Comparison of ENCODE assay signal across 8 mouse cellular contexts in genomic region chr2:127269491-127270299, GRCm38 (mm10). TPM values are rescaled to one million over a fixed set of nuclear protein-coding genes. Genes with fewer than 3 reads are reported as not detected.
DNase-seq lines count a peak whose midpoint lies in the region; ATAC-seq and TF ChIP-seq lines count a peak whose summit lies in the region.

Gene Stard7 (plus strand): TSS chr2:127270218.

- H3K4me2 ChIP-seq in forebrain, postnatal 0 days (ENCODE audit: low read depth), result peak within 1 kb of the TSS; percentile 73
- peak within 1 kb of the TSS; percentile 74 for H3K4me2 ChIP-seq in lung, embryonic 15.5 days

- TF ChIP-seq CTCF in MEL (IDR thresholded peaks at IDR 0.05 in 2 of 3, conservative IDR thresholded peaks at IDR 0.05 in 1 of 3; ENCODE audit: control insufficient read depth in 1 of 3, insufficient read depth in 1 of 3, low read depth in 2 of 3, low read length in 3 of 3, poor library complexity in 1 of 3, severe bottlenecking in 1 of 3), result no peak
- no peak for TF ChIP-seq CTCF in cerebellum, adult 2 months (IDR thresholded peaks at IDR 0.05; ENCODE audit: borderline replicate concordance, insufficient read depth, low read depth, low read length)
- peak; percentile 52 for TF ChIP-seq CTCF in forebrain, postnatal 0 days (IDR thresholded peaks at IDR 0.05; ENCODE audit: low read depth)

- no peak for TF ChIP-seq RAD21 in MEL (IDR thresholded peaks at IDR 0.05; ENCODE audit: low read depth, low read length)

- under 1% methylated on average over 49 of the region's 49 CpGs for WGBS in cerebellum, adult 2 months
- WGBS in forebrain, postnatal 0 days, result 4% methylated on average over 48 of the region's 49 CpGs
- under 1% methylated on average over 48 of the region's 49 CpGs for WGBS in lung, embryonic 15.5 days

- ATAC-seq in forebrain, postnatal 0 days, result peak; percentile 99
- ATAC-seq in lung, embryonic 15.5 days (ENCODE audit: borderline replicate concordance, extremely low read depth, low FRiP score, low TSS enrichment), result peak; percentile 99

- TF ChIP-seq POLR2A in MEL (IDR thresholded peaks at IDR 0.05; ENCODE audit: control insufficient read depth in 1 of 2, insufficient read depth in 1 of 2, low read depth in 1 of 2, low read length in 2 of 2, poor library complexity in 1 of 2), result peak in 1 of 2 experiments; percentile 84; a peak in 2 of 4 replicates
- peak; percentile 86 for TF ChIP-seq POLR2A in cerebellum, adult 2 months (IDR thresholded peaks at IDR 0.05; ENCODE audit: borderline replicate concordance, insufficient read depth, low read length)

- no peaks in the 10 kb centered on the region for H3K27me3 ChIP-seq in MEL (ENCODE audit: control insufficient read depth in 1 of 2, insufficient read depth in 2 of 2, low read length in 2 of 2)
- no peaks in the 10 kb centered on the region for H3K27me3 ChIP-seq in cerebellum, adult 2 months (ENCODE audit: control insufficient read depth, insufficient read depth, low read length)
- no peaks in the 10 kb centered on the region for H3K27me3 ChIP-seq in forebrain, postnatal 0 days (ENCODE audit: insufficient read depth, low read length)
- no peaks in the 10 kb centered on the region for H3K27me3 ChIP-seq in lung, embryonic 15.5 days

- peaks cover 0 to 6% of the 10 kb centered on the region in 2 experiments; a peak in 3 of 4 replicates for H3K4me1 ChIP-seq in MEL (ENCODE audit: control insufficient read depth in 1 of 2, insufficient read depth in 2 of 2, low read length in 2 of 2)
- no peaks in the 10 kb centered on the region; the same call in 1 of the 2 replicates for H3K4me1 ChIP-seq in cerebellum, adult 2 months (ENCODE audit: control insufficient read depth, insufficient read depth, low read length)
- H3K4me1 ChIP-seq in forebrain, postnatal 0 days (ENCODE audit: insufficient read depth), result 0 out of 2 replicates have a peak, but pooled peaks cover 3% of the 10 kb centered on the region
- peaks cover 4% of the 10 kb centered on the region for H3K4me1 ChIP-seq in lung, embryonic 15.5 days

- no peaks in the 10 kb centered on the region for H3K9me3 ChIP-seq in MEL (replicated peaks; ENCODE audit: insufficient read depth, low read length)
- no peaks in the 10 kb centered on the region for H3K9me3 ChIP-seq in forebrain, postnatal 0 days (ENCODE audit: low read length)
- no peaks in the 10 kb centered on the region for H3K9me3 ChIP-seq in lung, embryonic 15.5 days

- H3K79me2 ChIP-seq in MEL (ENCODE audit: control insufficient read depth, insufficient read depth, low read length, poor library complexity), result peaks cover 37% of the 10 kb centered on the region

- H3K27ac ChIP-seq in MEL (ENCODE audit: control insufficient read depth, low read depth, low read length), result peak within 1 kb of the TSS; percentile 62
- H3K27ac ChIP-seq in cerebellum, adult 2 months (ENCODE audit: insufficient read depth, low read length), result peak within 1 kb of the TSS; percentile 91
- peak within 1 kb of the TSS; percentile 97 for H3K27ac ChIP-seq in forebrain, postnatal 0 days (ENCODE audit: low read depth, low read length)
- peak within 1 kb of the TSS; percentile 96 for H3K27ac ChIP-seq in lung, embryonic 15.5 days

- peak within 1 kb of the TSS; percentile 80 for H3K9ac ChIP-seq in MEL (ENCODE audit: control insufficient read depth, low read depth, low read length, poor library complexity, severe bottlenecking)
- H3K9ac ChIP-seq in forebrain, postnatal 0 days, result peak within 1 kb of the TSS; percentile 88
- peak within 1 kb of the TSS; percentile 77 for H3K9ac ChIP-seq in lung, embryonic 15.5 days

- peaks cover 0 to 12% of the 10 kb centered on the region in 2 experiments; a peak in 2 of 4 replicates for H3K36me3 ChIP-seq in MEL (ENCODE audit: control insufficient read depth in 1 of 2, insufficient read depth in 2 of 2, low read length in 2 of 2)
- H3K36me3 ChIP-seq in forebrain, postnatal 0 days (ENCODE audit: insufficient read depth), result no peaks in the 10 kb centered on the region
- no peaks in the 10 kb centered on the region for H3K36me3 ChIP-seq in lung, embryonic 15.5 days

- peak; percentile 98 for DNase-seq in MEL (ENCODE audit: low read depth, low spot score)
- DNase-seq in cerebellum, adult 2 months, result peak; percentile 97 to 99
- peak; percentile 96 for DNase-seq in forebrain, postnatal 0 days
- peak; percentile 97 for DNase-seq in heart, postnatal 4 days
- peak; percentile 96 to 97 for DNase-seq in layer of hippocampus, adult 8-10 months (ENCODE audit: low spot score in 2 of 2)
- peak; percentile 94 for DNase-seq in ovary, adult 18-20 months (ENCODE audit: low spot score)
- DNase-seq in thymus, postnatal 0 days (ENCODE audit: low spot score), result peak; percentile 94

- peak within 1 kb of the TSS; percentile 79 to 96 for H3K4me3 ChIP-seq in MEL (ENCODE audit: control insufficient read depth in 1 of 2, insufficient read depth in 1 of 2, low read depth in 2 of 2, low read length in 2 of 2)
- H3K4me3 ChIP-seq in cerebellum, adult 2 months (replicated peaks; ENCODE audit: insufficient read depth, low read depth, low read length), result peak within 1 kb of the TSS; percentile 89
- peak within 1 kb of the TSS; percentile 96 for H3K4me3 ChIP-seq in forebrain, postnatal 0 days (ENCODE audit: low read depth, low read length)
- H3K4me3 ChIP-seq in lung, embryonic 15.5 days, result peak within 1 kb of the TSS; percentile 81

- no peak for TF ChIP-seq EP300 in MEL (IDR thresholded peaks at IDR 0.05; ENCODE audit: low read depth in 1 of 2, low read length in 2 of 2)

TF ChIP-seq in MEL, 35 proteins besides CTCF, POLR2A, EP300 and RAD21 (continues in another document):
- TF ChIP-seq USF2 (IDR thresholded peaks at IDR 0.05; ENCODE audit: borderline replicate concordance in 1 of 2, insufficient read depth in 1 of 2, low read depth in 1 of 2, low read length in 2 of 2), result no peak
- TF ChIP-seq UBTF (IDR thresholded peaks at IDR 0.05; ENCODE audit: borderline replicate concordance, insufficient read depth, low read depth, low read length), result no peak
- TF ChIP-seq MYC (IDR thresholded peaks at IDR 0.05; ENCODE audit: low read depth, low read length), result peak; percentile 67; the same call in 1 of the 2 replicates
- TF ChIP-seq ZNF384 (IDR thresholded peaks at IDR 0.05; ENCODE audit: low read depth, low read length), result no peak
- TF ChIP-seq GATA1 (IDR thresholded peaks at IDR 0.05; ENCODE audit: low read depth, low read length), result no peak
- no peak for TF ChIP-seq TBP (IDR thresholded peaks at IDR 0.05; ENCODE audit: low read depth, low read length)
- no peak for TF ChIP-seq CHD1 (IDR thresholded peaks at IDR 0.05; ENCODE audit: low read depth, low read length)
- no peak for TF ChIP-seq JUND (IDR thresholded peaks at IDR 0.05; ENCODE audit: low read depth, low read length)
- TF ChIP-seq MXI1 (IDR thresholded peaks at IDR 0.05; ENCODE audit: low read depth, low read length), result peak; percentile 75
- TF ChIP-seq TAL1 (IDR thresholded peaks at IDR 0.05; ENCODE audit: low read length), result no peak
- peak; percentile 81; the same call in 1 of the 2 replicates for TF ChIP-seq ZMIZ1 (IDR thresholded peaks at IDR 0.05; ENCODE audit: low read depth, low read length)
- peak; percentile 81 for TF ChIP-seq HCFC1 (IDR thresholded peaks at IDR 0.05; ENCODE audit: low read depth, low read length)
- no peak for TF ChIP-seq GABPA (IDR thresholded peaks at IDR 0.05; ENCODE audit: low read depth, low read length)
- peak; percentile 10; the same call in 1 of the 2 replicates for TF ChIP-seq TCF12 (IDR thresholded peaks at IDR 0.05; ENCODE audit: low read depth, low read length)
- no peak for TF ChIP-seq ZC3H11A (IDR thresholded peaks at IDR 0.05; ENCODE audit: low read depth, low read length)
- TF ChIP-seq ELF1 (IDR thresholded peaks at IDR 0.05; ENCODE audit: low read depth, low read length), result no peak
- TF ChIP-seq MEF2A (IDR thresholded peaks at IDR 0.05; ENCODE audit: extremely low read depth, insufficient replicate concordance, low read depth, low read length, poor library complexity, severe bottlenecking), result no peak
- 0 out of 2 replicates have a peak, but pooled peaks have one; percentile 54 for TF ChIP-seq E2F4 (IDR thresholded peaks at IDR 0.05; ENCODE audit: borderline replicate concordance, low read depth, low read length)
- no peak for TF ChIP-seq ZKSCAN1 (IDR thresholded peaks at IDR 0.05; ENCODE audit: low read depth, low read length)
- TF ChIP-seq NRF1 (IDR thresholded peaks at IDR 0.05; ENCODE audit: insufficient read depth, low read depth, low read length, poor library complexity, severe bottlenecking), result 0 out of 2 replicates have a peak, but pooled peaks have one; percentile 8
- no peak for TF ChIP-seq MYB (IDR thresholded peaks at IDR 0.05; ENCODE audit: low read depth, low read length)
- no peak for TF ChIP-seq USF1 (IDR thresholded peaks at IDR 0.05; ENCODE audit: low read depth, low read length)
- TF ChIP-seq NELFE (IDR thresholded peaks at IDR 0.05; ENCODE audit: low read depth, low read length), result peak; percentile 87
- TF ChIP-seq ETS1 (IDR thresholded peaks at IDR 0.05; ENCODE audit: low read depth, low read length), result no peak
- TF ChIP-seq MAZ (IDR thresholded peaks at IDR 0.05; ENCODE audit: low read depth, low read length), result 0 out of 2 replicates have a peak, but pooled peaks have one; percentile 20
- peak; percentile 52; the same call in 1 of the 2 replicates for TF ChIP-seq SIN3A (IDR thresholded peaks at IDR 0.05; ENCODE audit: low read length)
- no peak; the same call in 1 of the 2 replicates for TF ChIP-seq POLR2AphosphoS2 (IDR thresholded peaks at IDR 0.05; ENCODE audit: low read length)
- no peak for TF ChIP-seq MAFK (IDR thresholded peaks at IDR 0.05; ENCODE audit: borderline replicate concordance, low read depth, low read length)
- no peak for TF ChIP-seq POLR2AphosphoS5 (IDR thresholded peaks at IDR 0.05; ENCODE audit: borderline replicate concordance, low read depth, low read length)
- TF ChIP-seq RCOR1 (IDR thresholded peaks at IDR 0.05; ENCODE audit: low read depth, low read length), result no peak

RNA-seq across cellular contexts. Expression of gene Stard7, which starts in this region (rescaled TPM):
- total RNA-seq in MEL (2012; rRNA removed), result 87.9 and 88.0 TPM in 2 replicates
- 100 to 1,000 TPM in 1 of 2 experiments, 10 to 100 TPM in 1; 87.7 to 134 TPM for polyA plus RNA-seq in MEL (2012; ENCODE audit: insufficient read depth in 1 of 2, insufficient read length in 2 of 2, low read depth in 1 of 2, low replicate concordance in 2 of 2, missing spikeins in 1 of 2)
- polyA plus RNA-seq in cerebellum, adult 2 months (2012; rRNA removed), result 88.7 and 92.2 TPM in 2 replicates
- total RNA-seq in forebrain, postnatal 0 days (2014; rRNA removed), result 178 and 203 TPM in 2 replicates
- 89.3 and 110 TPM in 2 replicates for polyA plus RNA-seq in forebrain, postnatal 0 days (2015; fragmentation: Nextera tagmentation; extraction: Ambion mirVana)
- total RNA-seq in heart, postnatal 4 days (2021), result 100 to 1,000 TPM; 188 to 203 TPM
- total RNA-seq in layer of hippocampus, adult 8-10 months (2022), result 100 to 1,000 TPM; 100 to 119 (median 107) TPM
- polyA plus RNA-seq in lung, embryonic 15.5 days (2015; fragmentation: Nextera tagmentation; extraction: Ambion mirVana), result 68.6 and 71.0 TPM in 2 replicates
- 56.7 and 61.8 TPM in 2 replicates for polyA plus RNA-seq in thymus, postnatal 0 days (2015; fragmentation: Nextera tagmentation; extraction: Ambion mirVana)

Comparison
In these comparisons a context has a peak if more than half of its experiments do, and no peak if none do; other contexts are left out.
1. Peak in every context shown above with its lines: DNase-seq, ATAC-seq, H3K4me3 ChIP-seq and H3K27ac ChIP-seq.